Mouse (Mus musculus) cerebellum, postnatal 4 days (tissue): ENCODE measurements around the gene Cdc14b.
"Not testable (repeated sequence)": the region's sequence is repeated elsewhere in the genome, so short reads cannot be mapped to it uniquely, and the experiment has no call there.

Experiments used
- DNase-seq, 2 experiments: peaks; one replicate each; pipeline ENCODE4 v3.0.0; 2022; ENCODE audit warnings: low spot score in 2 of 2, mixed read lengths in 1 of 2

Gene Cdc14b

DNA sequence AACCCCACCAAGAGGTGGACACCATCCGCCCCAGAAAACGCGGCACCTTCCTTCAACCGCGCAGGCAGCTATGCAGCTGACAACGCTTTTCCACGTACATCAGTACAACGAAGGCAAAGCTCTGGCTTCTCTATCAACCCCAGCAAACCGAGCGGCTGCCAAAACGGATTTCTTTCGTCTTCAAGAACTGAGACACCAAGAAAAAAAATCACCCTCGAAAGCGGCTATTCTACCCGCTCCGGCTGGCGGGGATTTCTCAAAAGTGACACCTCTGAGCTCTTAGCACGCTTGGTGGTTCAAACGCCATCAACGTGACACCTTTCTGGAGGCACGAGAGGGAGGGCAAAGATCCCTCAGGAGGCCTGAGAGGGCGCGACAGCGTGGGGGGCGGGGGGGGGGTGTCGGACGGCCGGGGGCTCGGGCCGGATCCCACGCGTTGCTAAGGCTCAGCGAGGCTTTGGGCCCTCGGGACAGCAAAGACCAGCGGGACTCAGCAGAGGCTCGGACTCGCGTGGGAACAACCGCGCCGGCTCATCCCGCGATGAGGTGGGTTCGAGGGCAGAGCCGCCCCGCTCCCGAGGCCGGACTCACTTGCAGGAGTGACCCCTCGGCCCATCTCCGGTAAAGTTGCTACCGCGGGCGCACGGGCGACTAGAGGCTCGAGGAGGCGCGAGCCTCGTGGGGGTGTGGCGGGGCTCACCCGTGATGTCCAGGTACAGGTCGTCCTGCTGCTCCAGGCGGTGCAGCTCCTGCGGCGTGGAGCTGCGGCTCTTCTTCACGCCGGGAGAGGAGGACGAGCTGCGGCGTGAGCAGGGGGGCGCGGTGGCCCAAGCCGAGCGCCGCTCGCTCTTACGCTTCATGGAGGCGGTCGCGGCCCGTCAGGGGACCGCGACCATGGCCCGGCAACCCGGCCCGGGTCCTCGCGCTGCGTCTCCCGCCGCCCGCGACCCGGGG is 922 bp downstream of the Cdc14b start:
- peak in 1 of 2 experiments; percentile 10 for DNase-seq

DNA sequence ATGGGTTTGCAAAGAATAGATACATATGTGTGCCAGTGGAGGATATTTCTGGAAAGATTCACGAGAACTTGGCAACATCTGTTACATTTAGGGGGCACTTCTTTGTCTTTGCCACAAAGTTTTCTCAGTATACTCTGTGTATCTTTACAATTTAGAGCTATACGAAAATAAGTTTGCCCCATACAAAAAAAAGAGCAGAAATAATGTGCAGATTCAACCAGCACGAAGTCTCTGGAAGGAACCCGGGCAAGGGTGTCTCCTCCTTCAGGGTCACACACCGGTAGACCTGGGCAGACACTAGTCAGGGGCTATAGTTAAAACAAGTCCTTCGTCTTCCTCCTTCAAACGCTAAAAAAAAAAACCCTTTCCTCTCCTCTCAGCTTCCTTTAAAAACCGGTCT is 1.7 kb downstream of the Cdc14b start:
- no peak for DNase-seq

DNA sequence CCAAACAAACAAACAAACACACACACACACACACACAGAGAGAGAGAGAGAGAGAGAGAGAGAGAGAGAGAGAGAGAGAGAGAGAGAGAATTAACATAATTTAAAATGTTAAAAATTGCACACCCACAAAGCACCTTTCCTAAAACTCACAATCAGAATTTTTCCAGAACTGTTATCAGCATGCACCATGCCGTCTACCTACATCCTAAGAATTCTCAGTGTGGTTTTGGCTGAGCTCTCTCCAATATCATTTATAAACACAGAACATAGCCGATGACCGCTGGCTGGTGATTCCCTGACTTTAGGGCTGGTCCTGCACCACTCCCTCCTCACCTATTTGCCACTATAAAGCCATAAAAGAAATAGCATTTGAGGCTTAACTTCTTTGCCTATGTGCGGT is 6.7 kb downstream of the Cdc14b start:
- DNase-seq, result no peak

DNA sequence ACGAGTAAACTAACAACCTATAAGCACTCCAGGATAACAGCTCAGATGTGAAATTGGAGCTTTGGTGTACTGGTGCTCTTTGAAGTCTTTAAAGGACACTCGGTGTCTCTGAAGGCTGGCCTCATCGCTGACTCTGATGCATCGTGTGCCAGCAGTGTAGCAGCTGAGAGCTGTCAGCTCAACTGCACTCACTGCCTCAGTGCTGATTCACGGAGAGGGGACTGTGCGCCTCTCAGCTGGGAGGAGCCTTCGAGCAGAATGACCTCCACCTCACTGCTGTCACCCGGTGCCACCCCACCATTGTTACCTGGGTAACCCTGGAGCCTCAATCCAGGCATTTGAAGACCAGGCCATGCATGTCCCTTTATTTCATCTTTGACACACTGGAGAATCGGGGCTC is 7.9 kb downstream of the Cdc14b start:
- no peak for DNase-seq

DNA sequence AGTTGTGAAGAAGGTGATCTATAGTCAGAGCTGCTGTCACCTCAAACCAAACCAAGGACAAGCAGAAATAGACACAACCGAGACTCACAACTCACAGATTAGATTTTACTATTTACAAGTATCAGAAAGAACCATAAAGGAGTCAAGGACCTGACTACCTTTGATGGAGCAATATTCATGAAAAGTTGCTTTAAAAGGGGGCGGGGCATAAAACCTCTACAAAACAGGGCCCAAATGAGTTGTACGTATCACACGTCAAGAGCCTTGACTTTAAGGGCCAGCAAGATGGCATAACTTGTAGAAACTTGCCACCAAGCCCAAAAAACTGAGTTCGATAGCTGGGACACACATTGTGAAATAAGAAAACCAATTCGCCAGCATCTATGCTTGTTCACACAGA is 10.5 kb downstream of the Cdc14b start:
- DNase-seq, result no peak

DNA sequence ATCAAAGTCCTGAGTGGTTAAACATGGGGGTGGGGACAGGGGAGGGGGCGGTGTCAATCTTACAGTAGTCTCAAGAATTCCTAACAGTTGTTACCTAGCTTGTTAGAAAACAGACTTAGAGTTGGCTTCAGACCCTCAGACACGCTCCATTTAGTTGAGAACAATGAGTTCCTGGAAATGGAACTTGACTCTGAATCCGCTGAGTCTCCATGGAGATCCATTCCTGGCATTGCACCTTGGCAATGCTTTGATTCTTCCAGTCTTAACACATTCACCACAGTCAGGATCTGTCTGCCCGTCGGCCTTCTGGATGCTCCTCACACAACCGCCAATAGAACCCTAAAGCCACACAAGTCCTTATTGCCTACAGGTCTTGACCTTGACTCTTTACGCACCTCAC is 15.2 kb downstream of the Cdc14b start:
- DNase-seq, result no peak

DNA sequence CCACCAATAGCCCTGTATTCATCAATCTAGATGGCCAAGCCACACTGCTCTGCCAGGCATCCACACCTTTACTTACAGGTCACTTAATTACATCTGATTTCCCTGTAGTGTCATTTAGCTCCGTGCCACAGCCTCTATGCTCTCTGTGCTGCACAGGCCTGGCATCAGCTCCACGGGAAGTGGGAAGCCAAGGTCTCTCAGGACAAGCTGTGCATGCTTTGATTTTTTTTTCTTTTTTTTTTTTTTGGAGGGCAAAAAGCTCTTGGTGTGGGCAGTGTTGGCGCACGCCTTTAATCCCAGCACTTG is 16.6 kb downstream of the Cdc14b start:
- DNase-seq, result peak in 1 of 2 experiments; percentile 3

DNA sequence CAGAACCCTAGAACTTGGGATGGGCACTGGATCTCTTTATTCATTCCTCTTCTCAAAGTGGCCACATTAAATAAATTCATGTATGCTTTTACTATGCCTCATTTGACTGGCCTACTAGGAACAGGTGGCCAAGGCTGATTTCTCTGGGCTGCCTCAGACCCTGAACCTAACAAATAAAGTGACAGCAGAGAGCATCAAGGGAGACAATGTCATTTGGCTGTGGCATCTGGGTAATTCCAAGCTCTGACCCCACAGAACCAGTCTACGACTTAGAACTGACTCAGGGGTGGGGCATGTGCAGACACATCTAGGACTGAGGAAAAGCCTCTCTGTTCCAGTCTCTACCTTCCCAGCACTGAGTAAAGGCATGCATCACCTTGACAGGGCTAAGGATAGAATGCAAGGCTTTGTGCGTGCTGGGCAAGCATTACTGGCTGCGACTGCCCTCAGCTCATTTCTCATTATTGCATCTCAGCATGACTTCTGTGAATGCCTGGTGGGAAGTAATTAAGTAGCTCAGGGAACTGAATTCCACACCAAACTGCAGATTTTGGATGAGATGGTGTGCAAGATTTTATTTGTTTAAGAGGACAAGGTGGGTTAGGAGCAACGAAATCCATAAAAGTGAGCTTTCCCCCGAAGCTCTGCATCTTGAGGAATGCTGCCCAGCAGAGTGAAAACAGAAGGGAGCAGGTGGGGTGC is 17.1 kb downstream of the Cdc14b start:
- no peak for DNase-seq

DNA sequence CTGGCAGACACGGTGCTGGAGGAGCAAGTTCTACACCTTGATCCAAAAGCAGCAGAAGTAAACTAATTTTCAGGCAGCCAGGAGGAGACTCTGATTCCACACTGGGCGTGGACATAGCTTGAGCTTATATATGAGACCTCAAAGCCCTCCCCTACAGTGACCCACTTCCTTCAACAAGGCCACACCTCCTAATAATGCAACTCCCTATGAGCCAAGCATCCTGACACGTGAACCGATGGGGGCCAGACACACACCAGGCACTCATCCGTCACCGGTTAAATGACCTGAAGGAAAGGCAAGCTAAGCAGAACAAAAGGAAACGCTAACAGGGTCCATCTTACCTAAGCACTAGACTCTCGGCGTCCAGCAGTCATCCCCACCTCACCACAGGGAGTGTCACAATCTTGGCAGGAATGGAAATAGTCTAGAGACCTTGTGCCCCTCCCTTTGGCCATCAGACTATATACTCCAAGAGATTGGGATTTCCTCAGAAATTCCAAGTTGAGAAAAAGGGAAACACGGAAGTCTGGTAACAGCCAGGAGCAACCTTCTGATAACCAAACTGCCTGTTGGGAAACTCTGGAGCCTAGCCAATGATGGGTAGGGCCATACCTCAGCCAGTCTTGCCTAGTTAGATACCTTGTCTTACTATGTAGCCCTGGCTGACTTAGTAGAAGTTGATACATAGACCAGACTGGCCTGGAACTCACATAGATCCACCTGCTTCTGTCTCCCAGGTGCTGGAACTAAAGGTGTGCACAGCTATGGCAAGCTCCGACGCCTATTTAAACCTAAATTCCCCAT is 17.9 kb downstream of the Cdc14b start:
- DNase-seq, result no peak

DNA sequence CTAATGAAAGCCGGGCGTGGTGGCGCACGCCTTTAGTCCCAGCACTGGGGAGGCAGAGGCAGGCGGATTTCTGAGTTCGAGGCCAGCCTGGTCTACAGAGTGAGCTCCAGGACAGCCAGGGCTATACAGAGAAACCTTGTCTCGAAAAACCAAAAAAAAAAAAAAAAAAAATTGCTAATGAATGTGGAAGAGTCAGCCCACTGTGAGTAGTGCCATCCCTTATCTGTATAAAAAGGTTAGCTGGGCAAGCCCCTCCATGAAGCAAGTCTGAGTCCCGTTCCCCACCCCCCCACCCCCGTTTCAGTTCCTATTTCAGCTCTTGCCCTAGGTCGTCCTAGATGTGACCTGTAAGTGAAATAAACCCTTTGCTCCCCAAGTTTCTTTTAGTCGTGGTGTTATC is 20.9 kb downstream of the Cdc14b start:
- not testable (repeated sequence) for DNase-seq

DNA sequence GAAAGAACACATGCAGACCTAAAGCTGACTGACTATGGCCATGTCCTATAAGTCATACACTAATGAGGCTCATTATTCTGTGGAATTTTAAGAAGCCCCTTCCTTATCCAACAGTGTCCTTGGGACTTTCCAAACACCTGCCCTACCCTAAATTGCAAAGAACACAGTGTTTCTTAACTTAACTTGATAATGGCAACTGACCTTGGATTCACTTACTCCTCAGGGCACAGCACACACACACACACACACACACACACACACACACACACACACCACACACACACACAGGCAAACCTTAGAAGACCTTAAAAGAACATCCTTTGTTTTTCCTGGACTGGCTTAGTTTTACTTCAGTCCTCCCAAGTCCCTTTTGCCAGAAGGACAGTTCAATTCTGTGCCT is 21.4 kb downstream of the Cdc14b start:
- DNase-seq, result no peak

DNA sequence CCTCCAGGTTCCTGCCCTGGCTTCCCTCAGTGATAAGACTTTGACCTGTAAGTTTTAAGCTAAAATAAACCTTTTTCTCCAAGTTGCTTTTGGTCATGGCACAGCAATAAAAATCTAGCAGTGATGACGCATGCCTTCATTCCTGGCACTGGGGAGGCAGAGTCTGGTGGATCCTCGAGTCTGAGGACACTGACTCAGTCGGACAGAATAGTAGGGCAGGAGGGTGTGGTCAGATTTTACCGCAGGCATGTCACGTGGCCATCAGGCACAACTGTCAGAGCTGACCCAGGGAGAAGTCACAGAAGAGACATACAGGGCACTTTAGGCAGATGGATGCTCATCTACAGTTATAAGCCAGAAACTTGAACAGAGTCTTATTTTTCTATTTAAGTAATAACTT is 22.9 kb downstream of the Cdc14b start:
- DNase-seq, result no peak

DNA sequence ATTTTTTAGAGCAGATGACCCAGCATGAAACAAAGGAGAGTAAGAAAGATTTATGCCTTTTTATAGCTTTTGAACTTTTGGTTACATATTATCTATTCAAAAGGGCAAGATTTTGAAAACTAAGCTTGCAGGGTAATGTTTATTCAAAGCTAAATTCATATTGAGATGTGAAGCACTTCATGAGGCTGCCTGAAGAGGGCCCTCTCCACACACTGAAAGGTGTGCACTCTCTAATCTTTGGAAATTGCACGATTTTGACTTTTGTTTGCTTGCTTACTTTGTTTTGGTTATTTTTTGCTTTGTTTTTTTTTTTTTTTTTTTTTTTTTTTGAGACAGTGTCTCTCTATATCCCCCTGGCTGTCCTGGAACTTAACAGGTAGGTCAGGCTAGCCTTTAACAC is 24.7 kb downstream of the Cdc14b start:
- DNase-seq, result peak in 1 of 2 experiments; percentile 30

DNA sequence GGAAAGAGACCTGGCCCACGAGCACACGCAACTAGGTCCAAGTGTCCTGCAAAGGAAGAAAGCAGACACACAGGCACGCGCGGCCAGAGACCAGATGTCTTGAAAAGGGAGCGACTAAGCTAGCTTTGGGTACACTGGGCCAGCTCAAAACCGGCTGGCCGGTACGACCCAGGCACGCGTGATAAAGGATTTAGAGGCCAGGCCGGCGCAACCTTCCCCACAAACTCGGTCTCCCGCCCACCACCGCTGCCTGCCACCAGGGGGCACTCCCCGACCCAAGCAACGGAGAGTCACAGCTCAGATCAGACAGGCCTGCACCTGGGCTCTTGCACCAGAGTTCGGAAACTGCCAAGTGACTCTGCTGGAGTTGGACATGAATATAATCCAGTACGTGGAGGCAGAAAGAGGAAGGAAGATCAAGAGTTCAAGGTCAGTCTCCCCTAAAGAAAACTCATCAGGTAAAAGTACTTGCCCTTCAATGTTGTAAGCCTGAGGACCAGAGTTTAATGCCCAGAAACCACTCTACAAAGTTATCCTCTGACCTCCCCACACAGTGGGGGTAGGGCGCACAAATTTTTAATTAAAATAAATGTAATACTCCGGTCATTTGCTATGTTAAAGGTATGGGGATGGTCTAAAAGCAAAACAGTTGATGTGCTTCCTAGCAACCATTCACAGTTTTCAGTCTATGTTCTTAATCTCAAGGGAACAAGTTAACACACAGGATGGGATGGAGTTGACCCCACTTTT is 26.1 kb downstream of the Cdc14b start:
- DNase-seq, result peak; percentile 86

DNA sequence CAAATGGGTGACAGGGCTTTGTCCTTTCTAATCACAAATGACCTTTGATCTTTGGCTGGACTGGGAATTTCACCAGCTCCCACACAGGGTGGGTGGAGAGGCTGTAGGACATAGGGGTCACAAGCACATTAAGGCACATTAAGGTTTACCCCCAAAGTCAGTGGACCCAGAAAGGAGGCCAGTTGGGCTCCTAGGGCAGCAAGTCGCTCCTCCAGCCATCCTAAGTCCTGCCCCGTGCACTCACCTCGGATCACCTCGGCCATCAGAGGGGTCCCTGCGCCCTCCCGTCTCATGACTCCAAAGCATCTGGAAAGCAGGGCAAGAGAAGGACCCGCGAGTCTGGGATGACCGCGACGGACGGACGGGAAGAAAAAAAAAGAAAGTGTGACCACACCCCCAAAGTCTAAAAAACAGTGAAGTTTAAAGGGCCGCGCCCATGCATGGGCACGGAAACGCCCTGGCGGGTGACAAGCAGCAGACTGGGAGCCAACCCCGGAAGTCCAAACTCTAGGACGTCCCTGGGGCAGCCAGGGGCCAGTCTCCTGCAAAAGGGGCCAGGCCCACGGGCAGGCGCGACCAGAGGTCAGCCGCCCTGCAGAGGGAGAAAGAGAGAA is 26.8 kb downstream of the Cdc14b start:
- no peak for DNase-seq

DNA sequence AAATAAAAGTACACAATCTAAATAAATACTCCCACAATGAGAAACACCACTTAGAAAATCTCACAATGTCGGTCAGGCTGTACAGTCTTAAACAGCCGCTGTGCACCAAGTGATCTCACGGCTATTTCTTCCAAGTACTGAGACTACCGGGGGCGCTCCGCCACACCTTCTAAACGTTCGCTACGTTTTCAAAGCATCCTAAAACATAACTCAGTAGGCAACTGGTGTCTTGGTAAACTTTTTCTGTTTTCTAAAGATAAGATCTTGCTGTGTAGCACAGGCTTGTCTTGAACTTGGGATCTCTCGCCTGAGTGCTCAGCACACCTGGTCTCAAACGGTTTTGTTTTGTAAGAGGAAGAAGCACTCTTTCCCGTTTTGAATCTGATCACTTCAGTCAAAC is 29.0 kb downstream of the Cdc14b start:
- DNase-seq, result no peak

DNA sequence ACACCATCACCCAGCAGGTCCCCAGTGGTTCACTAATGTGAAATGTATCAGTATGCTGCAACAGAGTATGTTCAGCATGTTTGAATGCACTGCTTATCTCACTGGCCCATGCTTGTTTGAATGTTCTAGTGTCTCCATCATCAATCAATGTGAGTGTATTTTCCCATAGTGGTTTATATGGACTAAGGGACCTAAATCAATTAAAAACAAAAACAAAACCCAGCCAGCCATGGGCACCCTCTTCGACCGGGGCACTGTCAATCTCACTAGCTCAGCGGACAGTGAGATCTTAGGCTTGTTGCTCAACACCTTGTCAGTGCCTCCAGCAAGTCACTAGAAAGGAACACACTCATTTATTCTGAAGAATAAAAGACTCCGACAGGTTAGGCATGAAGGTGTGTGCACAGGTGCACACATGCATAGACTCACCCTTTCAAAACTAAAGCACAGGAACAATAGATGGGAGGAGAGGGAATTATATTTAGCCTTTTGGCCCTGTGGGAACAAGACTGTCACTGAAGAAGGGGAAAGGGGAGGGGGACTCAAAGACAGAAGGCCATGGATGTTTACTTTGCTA is 30.3 kb downstream of the Cdc14b start:
- no peak for DNase-seq

DNA sequence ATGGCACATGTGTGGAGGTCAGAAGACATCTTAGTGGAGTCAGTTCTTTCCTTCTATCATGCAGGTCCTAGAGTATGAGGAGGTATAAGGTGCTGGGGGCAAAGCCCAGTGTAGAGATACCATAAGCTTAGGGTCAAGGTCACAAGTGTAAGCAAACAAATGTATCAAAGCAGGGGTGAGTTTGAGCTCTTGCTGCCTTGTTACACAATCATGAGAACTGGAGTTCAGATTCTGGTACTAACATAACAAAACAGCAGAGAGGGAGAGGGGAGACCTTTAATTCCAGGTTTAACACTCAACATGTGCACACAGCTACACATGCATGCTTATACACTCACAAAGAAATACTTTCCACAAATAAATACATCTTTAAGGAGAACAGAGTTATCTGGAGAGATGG is 32.4 kb downstream of the Cdc14b start:
- no peak for DNase-seq

DNA sequence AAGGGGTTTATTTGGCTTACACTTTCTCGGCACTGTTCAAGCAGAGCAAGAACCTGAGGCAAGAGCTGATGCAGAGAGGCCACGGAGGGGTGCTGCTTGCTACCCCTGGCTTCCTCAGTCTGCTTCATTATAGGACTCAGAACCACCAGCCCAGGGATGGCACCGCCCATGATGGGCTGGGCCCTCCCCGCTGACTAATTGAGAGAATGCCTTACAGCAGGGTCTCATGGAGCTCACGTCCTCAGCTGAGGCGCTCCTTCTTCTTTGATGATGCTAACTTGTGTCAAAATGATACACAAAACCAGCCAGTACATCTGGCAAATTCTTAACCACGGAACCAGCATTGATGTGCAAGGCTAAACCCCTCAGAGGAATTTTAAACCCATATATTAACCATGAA is 34.5 kb downstream of the Cdc14b start:
- DNase-seq, result no peak

DNA sequence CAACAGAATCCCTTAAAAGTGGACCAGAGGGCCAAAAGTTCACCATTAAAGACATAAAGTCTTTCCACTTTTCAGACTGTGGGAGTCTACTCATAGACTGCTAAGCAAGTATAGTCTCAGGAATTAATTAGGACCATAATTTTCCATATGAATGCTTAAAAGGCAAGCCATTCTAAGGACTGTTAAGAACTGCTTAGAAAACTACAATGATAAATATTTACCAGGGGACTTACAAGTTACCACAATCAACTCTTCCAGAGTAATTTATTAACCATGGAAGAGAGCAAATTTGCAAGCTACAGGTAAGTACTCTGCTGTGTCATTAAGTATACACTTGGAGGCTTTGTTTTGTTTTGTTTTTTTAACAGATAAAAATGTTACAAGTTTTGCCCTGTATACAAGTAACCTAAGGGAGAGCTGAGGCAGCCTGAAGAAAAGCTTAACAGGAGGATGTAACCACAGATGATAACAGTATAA is 37.4 kb downstream of the Cdc14b start:
- DNase-seq, result no peak
